Mouse (Mus musculus) gastrocnemius, postnatal 10 days (tissue): ENCODE data around the gene Gm8362. TPM values are rescaled to one million over a fixed set of nuclear protein-coding genes. Genes with fewer than 3 reads are reported as not detected.
"Not testable (repeated sequence)": the region's sequence is repeated elsewhere in the genome, so short reads cannot be mapped to it uniquely, and the experiment has no call there.

Experiments used
- DNase-seq: peaks from one replicate; pipeline ENCODE4 v3.0.0; 2021; ENCODE audit warnings: mixed read lengths
- long read RNA-seq, 2 experiments: library from polyadenylated mRNA; stranded (forward); transcript quantifications; one replicate each; pipeline ENCODE4 v2.0.0; 2021
- total RNA-seq, 2 experiments: library from RNA; stranded (reverse); gene quantifications; 2 replicates each; pipeline ENCODE4 v1.2.3; 2021

Gm8362 gene
- total RNA-seq: under 1 TPM; 0.23 to 0.41 TPM
- long read RNA-seq, experiment 1: 0 reads
- long read RNA-seq, experiment 2: 0 reads

GRCm38 (mm10) chr14:6774311-6774710 lies at the start of gene Gm8362:
Gm8362 (minus strand) TSS chr14:6774411.
- not testable (repeated sequence) for DNase-seq

- DNase-seq: not testable (repeated sequence)
These were observed 49.1 kb upstream of the Gm8362 start for GRCm38 (mm10) chr14:6823297-6823696.

DNA sequence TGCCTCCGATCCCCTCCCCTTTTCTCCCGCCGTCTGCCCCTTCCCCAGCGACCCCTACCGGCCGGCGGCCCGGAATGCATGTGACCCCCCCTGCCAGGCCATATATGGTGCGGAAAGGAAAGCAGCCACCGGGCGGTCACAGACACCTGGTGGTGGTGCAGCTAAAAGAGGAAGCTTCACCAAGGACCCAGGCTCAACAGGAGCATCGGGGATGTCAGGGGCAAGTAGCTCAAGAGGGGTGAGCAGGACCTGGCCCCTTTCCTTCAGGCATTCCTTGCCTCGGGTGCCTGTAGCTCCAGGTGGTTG lies 17.0 kb downstream of the Gm8362 start:
- not testable (repeated sequence) for DNase-seq

DNA sequence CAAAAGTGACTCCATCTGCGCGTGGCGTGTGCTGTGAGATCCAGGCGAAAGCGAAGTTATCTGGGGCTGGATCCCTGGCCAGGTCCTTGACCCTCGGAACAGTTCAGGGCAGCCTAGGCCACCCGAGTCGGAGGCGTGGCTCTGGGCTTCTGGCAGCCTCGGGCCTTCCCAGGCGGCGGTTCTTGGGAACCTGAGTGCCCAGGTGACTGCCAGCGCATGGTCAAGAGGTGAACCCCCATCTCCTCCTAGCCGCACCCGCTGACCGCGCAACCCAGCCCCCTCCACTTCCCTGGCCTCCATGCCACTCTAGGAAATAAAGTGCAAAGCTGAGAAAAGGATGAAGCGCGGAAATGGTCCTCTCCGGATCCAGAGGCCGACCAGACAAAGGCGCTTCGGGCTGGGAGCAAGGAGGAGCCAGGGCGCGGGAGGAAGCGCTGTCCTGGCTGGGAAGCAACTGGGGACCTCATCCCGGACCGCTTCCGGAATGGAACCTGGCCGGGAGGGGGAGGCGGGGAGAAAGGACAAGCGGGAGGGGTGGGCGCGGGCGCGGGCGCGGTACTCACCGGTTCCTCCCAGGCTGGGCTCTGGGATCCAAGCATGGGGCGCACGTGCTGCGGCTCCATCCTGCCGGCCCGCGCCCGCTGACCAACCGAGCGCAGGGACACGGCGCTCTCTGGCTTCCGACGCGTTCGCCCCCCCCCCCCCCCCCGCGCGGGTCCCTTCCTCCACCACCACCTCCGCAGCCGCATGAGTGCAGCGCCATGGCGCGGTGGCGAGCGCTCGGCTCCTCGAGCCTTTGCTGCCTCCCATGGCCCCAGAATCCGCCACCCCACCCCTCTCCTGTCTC lies 17.6 kb downstream of the Gm8362 start:
- peak; percentile 3 for DNase-seq

- DNase-seq: not testable (repeated sequence)
These were observed 32.0 kb downstream of the Gm8362 start, which contains the start of gene Gm3636 for GRCm38 (mm10) chr14:6742232-6742631. Gm3636 (minus strand) TSS chr14:6742332.

- DNase-seq: not testable (repeated sequence)
These were observed 54.1 kb downstream of the Gm8362 start, which contains the start of gene Gm8050 for GRCm38 (mm10) chr14:6720151-6720550. Gm8050 (minus strand) TSS chr14:6720251.

Other genes starting within 250 kb of the Gm8362 start
- not detected for gene Gm8356, start 237.1 kb downstream of the Gm8362 start, total RNA-seq
- gene Gm3629, start 183.8 kb downstream of the Gm8362 start, total RNA-seq: 1 to 10 TPM in 1 of 2 experiments, under 1 TPM in 1; 0.56 to 1.2 TPM
- gene Gm3460, start 152.0 kb downstream of the Gm8362 start, total RNA-seq: not detected
- not detected for gene Gm10251, start 90.2 kb downstream of the Gm8362 start, total RNA-seq
- not detected for gene Gm8050, start 54.2 kb downstream of the Gm8362 start, total RNA-seq
- 1 to 10 TPM; 5.2 to 5.6 TPM for gene Gm3636, start 32.1 kb downstream of the Gm8362 start, total RNA-seq
- gene Gm3642, start 65.9 kb upstream of the Gm8362 start, total RNA-seq: under 1 TPM in 1 of 2 experiments, not detected in 1; 0.14 TPM
- gene Gm3667, start 115.6 kb upstream of the Gm8362 start, total RNA-seq: 1 to 10 TPM; 1.0 to 1.7 TPM
- not detected for gene Gm6356, start 199.4 kb upstream of the Gm8362 start, total RNA-seq